Mouse (Mus musculus) bone marrow, adult 2 months (tissue): ENCODE data around the gene Gadd45gip1.
A peak's percentile ranks its signal among the peaks of the same experiment; 100 is the strongest.

Experiments
- CTCF ChIP-seq: fragments of 200-500 bp; IDR thresholded peaks from 2 replicates; pipeline ENCODE4 v1.5.1; 2011; ENCODE audit warnings: low read length, control low read depth; ENCODE audit not compliant: control insufficient read depth, insufficient read depth
- POLR2A ChIP-seq: fragments of 200-500 bp; IDR thresholded peaks from 2 replicates; pipeline ENCODE4 v1.6.1; 2011; ENCODE audit warnings: low read depth, mild to moderate bottlenecking, control low read depth, low read length, borderline replicate concordance; ENCODE audit not compliant: control insufficient read depth

DNA sequence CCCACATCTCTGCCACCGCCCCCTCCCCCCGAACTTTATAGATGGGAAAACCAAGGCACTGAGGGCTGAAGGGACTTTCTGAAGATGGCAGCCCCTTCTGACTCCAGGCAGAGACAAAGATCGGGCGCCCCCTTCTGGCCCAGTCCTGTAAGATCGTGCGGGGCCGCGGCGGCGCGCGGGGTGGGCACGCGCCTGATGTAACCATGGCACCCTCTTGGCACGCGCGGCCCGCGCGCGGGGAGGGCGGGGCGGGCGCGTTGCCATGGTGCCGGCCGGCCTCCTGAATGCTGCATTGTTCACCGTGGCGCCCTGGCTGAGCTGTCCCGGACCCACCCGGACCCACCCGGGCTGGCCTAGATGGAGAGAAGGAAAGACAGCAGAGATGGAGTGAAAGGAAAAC is 20.4 kb upstream of the Gadd45gip1 start:
- TF ChIP-seq CTCF = peak; percentile 64; the same call in 1 of the 2 replicates
- no peak for TF ChIP-seq POLR2A
